Mouse (Mus musculus) embryo, embryonic 9.5 days (tissue): Measurements from ENCODE around the gene Aph1a.
"Not testable (repeated sequence)": the region's sequence is repeated elsewhere in the genome, so short reads cannot be mapped to it uniquely, and the experiment has no call there.

Source experiments
- DNase-seq: peaks from one replicate; pipeline ENCODE4 v3.0.0-alpha.2; 2017; ENCODE audit errors: extremely low spot score

Aph1a gene

GRCm38 (mm10) chr3:95893606-95894316 lies at the start of gene Aph1a:
Gene Aph1a, plus strand, starts transcription at chr3:95893969.
- peak; percentile 97 for DNase-seq

GRCm38 (mm10) chr3:95850611-95851010 lies 43.2 kb upstream of the Aph1a start:
- DNase-seq, result no peak

- no peak for DNase-seq
Measured at GRCm38 (mm10) chr3:95851317-95851716, 42.5 kb upstream of the Aph1a start.

- peak; percentile 91 for DNase-seq
Measured at GRCm38 (mm10) chr3:95855502-95856089, 38.2 kb upstream of the Aph1a start, which contains the start of gene Prpf3. Gene Prpf3, minus strand, starts transcription at chr3:95855885.

- no peak for DNase-seq
Measured at GRCm38 (mm10) chr3:95856115-95856514, 37.7 kb upstream of the Aph1a start.

GRCm38 (mm10) chr3:95857050-95857449 lies 36.7 kb upstream of the Aph1a start:
- DNase-seq, result not testable (repeated sequence)

GRCm38 (mm10) chr3:95858278-95858677 lies 35.5 kb upstream of the Aph1a start:
- not testable (repeated sequence) for DNase-seq

- DNase-seq, result no peak
Measured at GRCm38 (mm10) chr3:95860323-95860722, 33.4 kb upstream of the Aph1a start.

GRCm38 (mm10) chr3:95861216-95861615 lies 32.6 kb upstream of the Aph1a start:
- DNase-seq, result no peak

GRCm38 (mm10) chr3:95861796-95862195 lies 32.0 kb upstream of the Aph1a start:
- DNase-seq, result peak; percentile 72

- no peak for DNase-seq
Measured at GRCm38 (mm10) chr3:95863578-95863977, 30.2 kb upstream of the Aph1a start.

- no peak for DNase-seq
Measured at GRCm38 (mm10) chr3:95865050-95865449, 28.7 kb upstream of the Aph1a start.

- DNase-seq, result no peak
Measured at GRCm38 (mm10) chr3:95865571-95865970, 28.2 kb upstream of the Aph1a start.

- DNase-seq, result no peak
Measured at GRCm38 (mm10) chr3:95866071-95866470, 27.7 kb upstream of the Aph1a start.

- DNase-seq, result no peak
Measured at GRCm38 (mm10) chr3:95867408-95867807, 26.4 kb upstream of the Aph1a start.

GRCm38 (mm10) chr3:95870976-95871375 lies 22.8 kb upstream of the Aph1a start:
- no peak for DNase-seq

GRCm38 (mm10) chr3:95871392-95871867 lies 22.3 kb upstream of the Aph1a start, which contains the start of gene Mrps21:
Gene Mrps21, minus strand, starts transcription at chr3:95871519.
- DNase-seq, result peak; percentile 85

- no peak for DNase-seq
Measured at GRCm38 (mm10) chr3:95872048-95872447, 21.7 kb upstream of the Aph1a start.

- DNase-seq, result no peak
Measured at GRCm38 (mm10) chr3:95879063-95879462, 14.7 kb upstream of the Aph1a start.

GRCm38 (mm10) chr3:95881979-95882815 lies 11.6 kb upstream of the Aph1a start, which contains the start of gene Ciart:
Gene Ciart, minus strand, starts transcription at chr3:95882251.
- DNase-seq, result peak; percentile 94

- peak; percentile 74 for DNase-seq
Measured at GRCm38 (mm10) chr3:95882816-95883425, 10.8 kb upstream of the Aph1a start.

- no peak for DNase-seq
Measured at GRCm38 (mm10) chr3:95884400-95884799, 9.4 kb upstream of the Aph1a start.
